Mouse (Mus musculus) layer of hippocampus, postnatal 25 days (tissue): Measurements from ENCODE around the gene Rnls. TPM values are rescaled to one million over a fixed set of nuclear protein-coding genes. Genes with fewer than 3 reads are reported as not detected.

ENCODE experiments used
- DNase-seq, 2 experiments: peaks; one replicate each; pipeline ENCODE4 v3.0.0; 2022; ENCODE audit warnings: mixed read lengths in 2 of 2, low spot score in 1 of 2; ENCODE audit errors: extremely low spot score in 1 of 2
- total RNA-seq, 2 experiments: library from RNA; stranded (reverse); gene quantifications; 2 replicates each; pipeline ENCODE4 v1.2.3; 2021

Rnls gene
- total RNA-seq, 2 experiments from 2014 or later = 1.5 to 1.8 TPM

GRCm38 (mm10) chr19:33264224-33264993, 127.7 kb downstream of the Rnls start:
- no peak for DNase-seq

DNA sequence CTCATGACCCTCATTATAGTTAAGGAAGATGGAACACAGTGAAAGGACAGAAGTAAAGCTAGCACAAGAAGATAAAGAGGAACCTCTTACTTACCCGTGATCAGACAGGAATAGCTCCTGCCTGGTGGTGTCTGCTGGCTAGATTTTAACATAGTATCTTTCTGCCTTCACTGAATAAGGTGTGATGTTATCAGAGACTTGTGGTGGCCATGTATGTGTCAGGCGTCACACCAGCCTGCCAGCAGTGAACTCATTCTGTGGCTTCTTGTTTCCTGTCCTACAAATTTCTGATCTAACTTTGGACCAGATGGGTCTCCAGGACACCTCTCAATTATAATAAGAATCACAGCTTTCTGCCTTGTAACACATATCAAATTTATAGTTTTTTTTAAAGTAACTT, 129.7 kb downstream of the Rnls start:
- no peak for DNase-seq

DNA sequence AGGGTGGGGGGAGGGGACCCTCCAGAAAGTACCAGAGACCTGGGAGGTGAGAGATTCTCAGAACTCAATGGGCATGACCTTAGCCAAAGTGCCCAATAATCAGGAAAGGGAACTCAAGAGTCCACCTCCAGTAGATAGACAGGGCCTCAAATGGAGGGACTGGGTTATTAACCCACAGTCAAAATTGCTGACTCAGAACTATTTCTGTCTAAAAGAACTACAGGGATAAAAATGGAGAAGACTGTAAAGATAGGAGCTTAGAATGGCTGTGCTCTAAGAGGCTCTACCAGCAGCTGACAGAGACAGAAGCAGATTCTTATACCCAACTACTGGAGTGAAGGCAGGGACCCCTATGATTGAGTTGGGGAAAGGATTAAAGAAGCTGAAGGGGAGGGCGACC, 132.9 kb downstream of the Rnls start:
- no peak for DNase-seq

DNA sequence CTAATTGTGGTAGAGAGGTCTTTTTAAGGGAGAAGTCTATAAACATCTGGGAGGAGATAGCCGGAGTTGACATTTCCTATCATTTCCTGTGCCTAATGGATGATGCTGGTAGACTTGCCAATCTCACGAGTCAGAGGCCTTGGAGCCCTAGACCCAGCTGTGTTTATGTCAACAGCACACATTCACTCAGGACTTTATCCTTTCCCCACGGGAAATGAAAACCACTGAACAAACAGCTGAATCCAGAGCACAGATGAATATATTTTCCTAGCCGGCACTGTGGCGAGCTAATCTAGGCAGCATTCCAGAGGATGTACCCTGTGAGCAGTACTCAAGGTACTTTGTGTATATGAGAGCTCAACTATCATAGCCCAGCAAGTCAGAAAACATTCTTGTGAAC, 138.2 kb downstream of the Rnls start:
- DNase-seq = no peak

- no peak for DNase-seq
Observed at GRCm38 (mm10) chr19:33252226-33252625, 139.9 kb downstream of the Rnls start.

DNA sequence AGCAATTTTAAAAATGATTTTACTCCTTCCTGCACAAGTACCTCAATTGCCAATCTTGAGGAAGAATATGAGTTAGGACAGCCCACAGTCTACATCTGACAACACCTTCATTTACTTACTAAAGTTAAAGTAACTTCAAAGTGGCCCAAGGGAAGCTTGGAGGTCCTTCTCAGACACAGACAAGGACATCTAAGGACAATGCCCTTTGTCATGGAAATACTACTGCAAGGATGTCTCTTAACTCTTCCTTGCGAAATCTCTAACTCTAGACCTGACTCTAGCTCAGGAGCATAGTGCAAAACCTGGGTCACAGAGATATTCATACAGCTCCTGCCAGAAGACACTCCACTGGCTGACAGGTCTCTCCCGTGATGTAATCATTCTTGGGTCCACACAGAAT, 147.9 kb downstream of the Rnls start:
- DNase-seq = no peak

GRCm38 (mm10) chr19:33240386-33240785, 151.7 kb downstream of the Rnls start:
- no peak for DNase-seq

- no peak for DNase-seq
Observed at GRCm38 (mm10) chr19:33232902-33233301, 159.2 kb downstream of the Rnls start.

DNA sequence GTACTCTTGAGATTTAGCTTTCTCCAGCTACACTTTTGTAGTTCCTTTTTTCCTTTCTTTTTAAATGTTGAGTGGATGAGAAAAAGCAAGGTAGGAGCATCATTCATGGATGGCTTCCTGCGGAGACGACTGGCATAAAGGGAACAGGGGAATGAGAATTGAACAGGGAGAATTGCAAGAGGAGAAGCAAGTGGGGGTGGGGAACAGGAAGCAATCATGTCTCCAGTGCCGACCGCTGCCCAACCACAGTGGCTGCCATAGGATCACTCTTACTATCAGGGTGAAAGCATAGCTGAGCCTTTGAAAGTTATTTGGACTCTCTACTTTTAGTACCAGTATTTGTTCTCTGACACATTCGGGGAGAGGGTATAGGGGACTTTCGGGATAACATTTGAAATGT, 160.8 kb downstream of the Rnls start:
- DNase-seq = no peak

DNA sequence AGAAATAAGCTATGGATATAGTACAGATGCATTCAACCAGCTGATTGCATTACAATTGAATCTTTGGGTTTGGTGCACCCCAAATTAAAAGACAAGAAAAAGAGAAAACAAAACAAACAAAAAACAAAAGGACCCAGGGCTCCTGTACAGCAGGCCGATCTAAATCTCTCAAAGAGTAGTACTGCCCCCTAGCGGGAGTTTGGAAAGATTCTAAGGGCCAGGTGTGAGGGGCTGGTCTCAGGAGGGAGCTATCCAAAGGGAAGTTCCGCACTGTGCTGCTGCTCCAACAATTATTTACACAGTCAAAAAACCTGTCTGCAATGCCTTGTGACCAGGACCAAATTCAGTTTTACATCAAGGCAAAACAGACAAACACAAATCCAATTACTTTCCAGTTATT, 165.1 kb downstream of the Rnls start:
- peak; percentile 44 to 74 for DNase-seq

- no peak for DNase-seq
Observed at GRCm38 (mm10) chr19:33225858-33226705, 166.0 kb downstream of the Rnls start.

DNA sequence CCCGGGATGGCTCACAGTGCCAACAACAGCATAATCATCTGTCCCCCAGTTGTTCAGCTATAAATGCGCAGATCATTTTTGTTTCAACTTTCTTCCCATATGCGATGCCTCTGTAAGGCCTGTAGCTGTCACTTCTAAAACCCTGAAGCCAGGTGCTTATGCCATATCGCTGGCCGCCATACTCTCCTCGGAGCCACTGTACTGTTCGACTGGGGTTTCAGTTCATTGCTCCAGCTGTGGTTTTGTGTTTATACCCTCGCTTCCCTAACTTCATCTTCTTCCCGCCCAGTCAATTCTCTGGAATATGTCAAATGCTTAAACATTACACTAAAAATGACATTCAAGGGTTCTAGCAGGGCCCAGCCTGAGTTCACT, 167.1 kb downstream of the Rnls start:
- no peak for DNase-seq

- DNase-seq = peak; percentile 31 to 43
Observed at GRCm38 (mm10) chr19:33224181-33225001, 167.7 kb downstream of the Rnls start.

GRCm38 (mm10) chr19:33223766-33224165, 168.3 kb downstream of the Rnls start:
- no peak for DNase-seq

- DNase-seq = no peak
Observed at GRCm38 (mm10) chr19:33223276-33223675, 168.8 kb downstream of the Rnls start.

- DNase-seq = no peak
Observed at GRCm38 (mm10) chr19:33222595-33223223, 169.4 kb downstream of the Rnls start.

GRCm38 (mm10) chr19:33217791-33218300, 174.2 kb downstream of the Rnls start:
- DNase-seq = no peak

DNA sequence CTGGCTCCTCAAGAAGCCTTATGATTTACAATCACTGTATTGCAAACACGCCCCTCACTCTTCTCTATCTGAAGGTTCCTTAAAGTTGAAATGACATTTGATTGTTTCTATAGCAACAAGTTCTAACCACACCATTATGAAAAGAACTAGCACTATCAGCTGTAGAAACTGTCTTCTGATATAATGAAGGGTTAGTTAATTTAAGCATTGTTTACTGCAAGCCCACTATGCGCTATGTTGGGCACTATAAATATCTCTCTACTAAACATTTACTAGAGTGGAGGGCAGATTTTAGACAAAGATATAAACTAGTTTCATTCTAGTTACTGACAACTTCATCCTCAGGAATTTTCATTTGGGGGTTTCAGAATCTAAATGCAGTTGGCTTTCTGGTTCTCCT, 182.4 kb downstream of the Rnls start:
- no peak for DNase-seq

DNA sequence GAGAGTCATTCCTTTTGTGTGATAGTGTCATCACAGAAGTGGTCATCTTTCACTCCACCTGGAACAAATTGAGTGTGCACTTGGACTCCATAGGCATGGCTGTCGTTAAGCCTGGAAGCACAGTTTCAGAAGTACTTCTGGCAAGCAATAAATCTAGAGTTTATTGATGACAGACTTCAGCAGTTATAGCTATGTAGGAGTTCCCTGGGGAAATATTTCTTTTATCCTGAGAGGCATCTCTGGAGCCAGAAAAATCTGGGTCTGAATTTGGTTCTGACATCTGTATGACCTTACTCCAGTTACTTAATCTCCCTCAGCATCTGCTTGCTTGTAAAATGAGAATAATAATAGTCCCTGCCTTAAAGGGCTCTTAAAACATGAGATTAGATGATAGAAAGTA, 184.1 kb downstream of the Rnls start:
- no peak for DNase-seq

DNA sequence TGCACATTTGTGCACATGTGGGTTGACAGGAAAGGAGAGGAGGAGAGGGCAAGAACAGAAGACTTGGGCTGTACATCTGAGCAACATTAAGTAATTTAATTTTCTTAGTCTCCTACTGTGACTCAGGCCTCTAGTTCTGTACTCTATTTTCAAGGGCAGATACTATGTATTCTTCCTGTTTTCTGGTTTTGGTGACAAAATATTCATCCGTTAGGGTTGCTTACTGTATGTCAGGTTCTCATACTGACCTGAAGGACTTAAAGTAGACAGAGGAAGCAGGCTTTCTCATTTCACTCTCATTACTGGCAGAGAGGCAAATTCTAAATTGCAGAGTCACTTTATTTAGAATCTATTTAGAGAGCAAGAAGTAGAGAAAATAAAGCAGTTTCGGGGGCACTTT, 186.7 kb downstream of the Rnls start:
- DNase-seq = no peak
